Mouse (Mus musculus) stomach, postnatal 0 days (tissue): ENCODE measurements around the gene Eef2k.

ENCODE experiments used
- CTCF ChIP-seq: IDR thresholded peaks from 2 replicates; pipeline ENCODE4 v1.5.1; 2016; ENCODE audit warnings: antibody characterized with exemption, low read depth, mild to moderate bottlenecking, moderate library complexity
- EP300 ChIP-seq: optimal IDR thresholded peaks from 2 replicates; pipeline ENCODE3; 2016; ENCODE audit warnings: antibody characterized with exemption

GRCm38 (mm10) chr7:120913332-120913731, 70.7 kb downstream of the Eef2k start:
- TF ChIP-seq CTCF: peak; percentile 57
- TF ChIP-seq EP300: no peak
